Mouse (Mus musculus) hindbrain, embryonic 11.5 days (tissue): ENCODE data around the gene Cth. TPM values are rescaled to one million over a fixed set of nuclear protein-coding genes. Genes with fewer than 3 reads are reported as not detected.

Source experiments
- ATAC-seq: fragments of 200-750 bp; cut with Nextera tagmentation; 2 replicates; pipeline ENCODE4 v1.8.0; 2017; ENCODE audit warnings: mild to moderate bottlenecking, moderate TSS enrichment, moderate library complexity; ENCODE audit not compliant: low FRiP score
- DNase-seq: peaks from one replicate; pipeline ENCODE4 v3.0.0-alpha.2; 2015; ENCODE audit warnings: low spot score
- H3K27ac ChIP-seq: fragments of 300-500 bp; sonication (generic); 2 replicates; pipeline ENCODE4 v1.5.1; 2014; ENCODE audit warnings: mild to moderate bottlenecking, low read depth, low read length
- H3K27me3 ChIP-seq: fragments of 300-500 bp; sonication (generic); 2 replicates; pipeline ENCODE4 v1.6.1; 2014; ENCODE audit warnings: mild to moderate bottlenecking, low read length, moderate library complexity, mixed read lengths; ENCODE audit not compliant: control insufficient read depth, insufficient read depth
- H3K36me3 ChIP-seq: fragments of 300-500 bp; sonication (generic); 2 replicates; pipeline ENCODE4 v1.6.1; 2014; ENCODE audit warnings: mild to moderate bottlenecking, low read length, moderate library complexity, mixed read lengths; ENCODE audit not compliant: control insufficient read depth, insufficient read depth
- H3K4me1 ChIP-seq: fragments of 300-500 bp; sonication (generic); replicated peaks from 2 replicates; pipeline ENCODE4 v1.6.1; 2014; ENCODE audit warnings: low read length, mixed read lengths; ENCODE audit not compliant: control insufficient read depth, insufficient read depth
- H3K4me2 ChIP-seq: fragments of 300-500 bp; sonication (generic); replicated peaks from 2 replicates; pipeline ENCODE4 v1.6.1; 2014; ENCODE audit warnings: mild to moderate bottlenecking, low read depth, low read length
- H3K4me3 ChIP-seq: fragments of 300-500 bp; sonication (generic); 2 replicates; pipeline ENCODE4 v1.5.1; 2014; ENCODE audit warnings: low read depth, low read length
- H3K9ac ChIP-seq: fragments of 300-500 bp; sonication (generic); 2 replicates; pipeline ENCODE4 v1.6.1; 2014; ENCODE audit warnings: low read depth, low read length
- H3K9me3 ChIP-seq: fragments of 300-500 bp; sonication (generic); 2 replicates; pipeline ENCODE4 v1.6.1; 2016; ENCODE audit warnings: low read length; ENCODE audit not compliant: control insufficient read depth
- WGBS: fragments of 180-500 bp; shearing (Covaris S2); extraction: QIAGEN DNeasy Blood & Tissue Kit; methylation state at CpG from one replicate; pipeline ENCODE4 v1.1.7; 2014; 5-methylcytosine and 5-hydroxymethylcytosine counted together
- polyA plus RNA-seq: library from polyadenylated mRNA; unstranded; fragments of >200 nt; fragmentation: Nextera tagmentation; extraction: Ambion mirVana; gene quantifications from 2 replicates; pipeline ENCODE4 v1.2.1, GENCODE M21; 2014

The Cth gene
- 10.3 and 11.0 TPM in 2 replicates for polyA plus RNA-seq

DNA sequence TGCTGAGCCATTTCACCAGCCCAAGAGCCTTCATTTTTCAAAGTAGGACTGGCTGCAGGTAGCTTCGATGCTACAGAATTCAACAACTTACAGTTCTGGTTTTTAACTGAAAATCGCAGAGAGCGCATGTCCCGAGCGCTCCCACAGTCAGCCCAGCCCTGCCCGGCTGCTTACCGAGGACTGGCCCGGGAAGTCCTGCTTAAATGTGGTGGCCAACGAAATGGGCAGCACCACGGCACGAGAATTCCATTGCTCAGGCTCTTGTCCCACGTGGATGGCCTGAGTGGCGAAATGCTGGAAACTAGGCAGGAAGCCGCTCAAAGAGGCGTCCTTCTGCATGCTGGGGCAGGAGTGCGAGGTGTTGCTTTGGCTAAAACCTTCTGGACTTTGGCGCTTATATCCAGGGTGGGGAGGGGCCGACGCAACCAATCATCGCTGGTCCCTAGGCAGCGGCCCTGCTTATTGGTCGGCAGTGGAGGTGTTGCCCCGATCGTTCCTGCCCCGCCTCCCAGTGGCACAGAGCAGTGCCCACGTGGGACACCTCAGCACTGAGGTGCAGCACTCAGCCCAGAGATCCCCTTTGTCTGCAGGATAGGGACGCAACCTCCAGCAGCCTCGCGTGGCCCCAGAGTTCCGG is at the start of gene Cth:
Gene Cth (minus strand): TSS at position 386 of the 637 bp plus-strand sequence.
- H3K27ac ChIP-seq: no peak within 1 kb of the TSS
- H3K4me1 ChIP-seq: no peaks in the 10 kb centered on the region
- no peaks in the 10 kb centered on the region for H3K36me3 ChIP-seq
- ATAC-seq: peak; percentile 100
- peak within 1 kb of the TSS; percentile 78 for H3K4me2 ChIP-seq
- no peaks in the 10 kb centered on the region for H3K9me3 ChIP-seq
- H3K4me3 ChIP-seq: peak within 1 kb of the TSS; percentile 44
- no peaks in the 10 kb centered on the region for H3K27me3 ChIP-seq
- peak; percentile 86 for DNase-seq
- under 1% methylated on average over 30 of the region's 30 CpGs for WGBS
- H3K9ac ChIP-seq: peak within 1 kb of the TSS; percentile 45; the same call in 1 of the 2 replicates

DNA sequence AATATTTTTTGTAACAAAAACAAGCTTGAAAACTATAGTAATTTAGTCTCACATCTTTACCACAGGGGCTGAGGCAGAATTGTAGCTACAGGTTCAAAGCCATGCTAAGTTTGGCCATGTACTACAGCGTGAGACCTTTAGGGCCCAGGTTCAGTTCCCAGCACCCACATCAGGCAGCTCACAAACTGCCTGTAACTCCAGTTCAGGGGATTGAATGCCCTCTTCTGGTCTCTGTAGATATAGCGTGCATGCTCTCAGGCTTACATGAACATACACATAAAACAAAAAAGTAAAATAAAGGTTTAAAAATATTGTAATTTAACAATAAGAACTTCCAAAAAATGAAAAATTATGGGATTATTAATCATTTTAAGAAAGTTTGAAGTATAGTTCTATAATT is 48.4 kb upstream of the Cth start:
- no peak overlapping the region for H3K4me3 ChIP-seq
- no peak overlapping the region for H3K27ac ChIP-seq
- no peaks in the 10 kb centered on the region for H3K27me3 ChIP-seq
- no peaks in the 10 kb centered on the region for H3K36me3 ChIP-seq
- H3K4me1 ChIP-seq: no peaks in the 10 kb centered on the region
- DNase-seq (no peak), ATAC-seq (no peak)
- H3K4me2 ChIP-seq: no peak overlapping the region
- H3K9ac ChIP-seq: no peak overlapping the region
- WGBS: 95% methylated on average over 2 of the region's 2 CpGs
- H3K9me3 ChIP-seq: no peaks in the 10 kb centered on the region

DNA sequence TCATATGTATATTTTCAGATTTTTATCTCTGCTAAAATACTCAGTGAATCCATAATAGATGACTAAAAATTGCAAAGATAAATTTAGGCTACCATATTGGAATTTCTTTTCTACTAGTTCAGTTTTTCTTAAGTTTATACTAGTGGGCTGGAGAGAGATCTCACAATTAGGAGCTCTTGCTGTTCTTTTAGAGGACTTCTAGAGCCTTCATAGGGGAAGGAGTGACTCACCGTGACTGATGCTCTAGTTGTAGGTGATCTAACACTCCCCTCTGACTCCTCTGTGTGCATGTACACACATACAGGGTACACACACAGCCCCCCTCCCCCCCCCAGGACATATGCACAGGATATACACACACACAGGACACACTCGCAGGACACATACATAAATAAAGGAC is 46.3 kb upstream of the Cth start:
- H3K4me1 ChIP-seq: no peaks in the 10 kb centered on the region
- no peak overlapping the region for H3K4me2 ChIP-seq
- H3K36me3 ChIP-seq: no peaks in the 10 kb centered on the region
- no peaks in the 10 kb centered on the region for H3K9me3 ChIP-seq
- no peak for ATAC-seq
- WGBS: 97% methylated on average over 2 of the region's 2 CpGs
- H3K4me3 ChIP-seq: no peak overlapping the region
- H3K27ac ChIP-seq: no peak overlapping the region
- DNase-seq: no peak
- no peaks in the 10 kb centered on the region for H3K27me3 ChIP-seq
- no peak overlapping the region for H3K9ac ChIP-seq

DNA sequence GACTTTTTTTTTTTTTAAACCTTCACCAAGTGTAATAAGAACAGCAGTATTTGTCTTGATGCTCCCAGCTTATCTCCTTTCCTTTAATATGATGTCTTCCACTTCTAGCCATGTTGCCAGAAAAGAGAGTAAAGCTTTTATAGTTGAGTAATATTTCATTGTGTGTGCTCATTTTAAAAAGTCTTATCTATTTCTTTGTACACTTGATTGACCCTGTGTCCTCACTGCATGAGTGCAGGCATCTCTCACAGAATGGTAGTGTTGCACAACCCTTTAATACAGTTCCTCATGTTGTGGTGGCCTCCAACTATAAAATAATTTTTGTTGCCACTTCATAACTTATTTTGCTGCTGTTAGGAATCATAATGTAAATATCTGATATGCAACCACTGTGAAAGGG is 32.4 kb upstream of the Cth start:
- no peak for DNase-seq
- H3K4me1 ChIP-seq: no peaks in the 10 kb centered on the region
- no peak overlapping the region for H3K27ac ChIP-seq
- H3K36me3 ChIP-seq: no peaks in the 10 kb centered on the region
- no peaks in the 10 kb centered on the region for H3K27me3 ChIP-seq
- no peak overlapping the region for H3K4me3 ChIP-seq
- no peak for ATAC-seq
- H3K9ac ChIP-seq: no peak overlapping the region
- H3K4me2 ChIP-seq: no peak overlapping the region
- H3K9me3 ChIP-seq: no peaks in the 10 kb centered on the region

DNA sequence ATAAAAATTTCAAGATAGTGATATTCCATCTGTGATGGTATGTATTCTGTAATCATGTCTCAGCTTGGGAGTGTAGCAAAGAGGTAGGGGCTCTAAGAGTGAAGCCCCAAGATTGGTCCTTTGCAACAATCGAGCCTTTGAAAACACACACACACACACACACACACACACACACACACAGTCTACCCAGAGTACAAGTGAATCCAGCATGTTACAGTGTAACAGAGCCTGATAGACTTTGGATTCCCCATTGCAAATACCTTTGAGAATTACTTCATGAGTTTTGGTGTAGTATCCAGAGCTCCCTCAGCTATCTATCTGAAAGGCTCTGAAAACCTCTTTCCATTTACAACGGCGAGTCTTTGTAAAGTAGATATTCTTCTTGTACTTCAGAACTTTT is 31.3 kb upstream of the Cth start:
- H3K4me3 ChIP-seq: no peak overlapping the region
- WGBS: 91% methylated on average over 3 of the region's 3 CpGs
- no peak overlapping the region for H3K27ac ChIP-seq
- no peak overlapping the region for H3K4me2 ChIP-seq
- ATAC-seq (no peak), DNase-seq (no peak)
- no peaks in the 10 kb centered on the region for H3K27me3 ChIP-seq
- H3K9ac ChIP-seq: no peak overlapping the region
- H3K36me3 ChIP-seq: no peaks in the 10 kb centered on the region
- no peaks in the 10 kb centered on the region for H3K9me3 ChIP-seq
- H3K4me1 ChIP-seq: no peaks in the 10 kb centered on the region

DNA sequence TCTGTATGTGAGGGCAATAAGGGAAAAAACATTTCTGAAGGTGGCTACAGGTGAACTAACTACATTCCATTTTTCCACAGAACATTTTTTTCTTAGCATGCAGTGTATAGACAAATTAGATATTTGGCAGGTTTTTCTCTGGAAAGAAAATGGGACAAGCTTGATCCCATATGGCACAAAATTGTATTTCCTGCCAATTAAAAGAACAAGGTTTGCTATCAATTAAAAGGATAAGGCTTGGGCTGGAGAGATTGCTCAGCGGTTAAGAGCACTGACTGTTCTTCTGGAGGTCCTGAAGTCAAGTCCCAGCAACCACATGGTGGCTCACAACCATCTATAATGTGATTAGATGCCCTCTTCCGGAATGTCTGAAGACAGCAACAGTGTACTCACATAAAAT is 30.6 kb upstream of the Cth start:
- DNase-seq (no peak), ATAC-seq (no peak)
- Histone ChIP-seq H3K36me3 (no peaks in the 10 kb centered on the region), H3K4me1 (no peaks in the 10 kb centered on the region), H3K4me3 (no peak overlapping the region), H3K9me3 (no peaks in the 10 kb centered on the region), H3K27me3 (no peaks in the 10 kb centered on the region), H3K9ac (no peak overlapping the region), H3K4me2 (no peak overlapping the region), H3K27ac (no peak overlapping the region)
- whole genome bisulfite sequencing: 94% methylated on average over 2 of the region's 2 CpGs

DNA sequence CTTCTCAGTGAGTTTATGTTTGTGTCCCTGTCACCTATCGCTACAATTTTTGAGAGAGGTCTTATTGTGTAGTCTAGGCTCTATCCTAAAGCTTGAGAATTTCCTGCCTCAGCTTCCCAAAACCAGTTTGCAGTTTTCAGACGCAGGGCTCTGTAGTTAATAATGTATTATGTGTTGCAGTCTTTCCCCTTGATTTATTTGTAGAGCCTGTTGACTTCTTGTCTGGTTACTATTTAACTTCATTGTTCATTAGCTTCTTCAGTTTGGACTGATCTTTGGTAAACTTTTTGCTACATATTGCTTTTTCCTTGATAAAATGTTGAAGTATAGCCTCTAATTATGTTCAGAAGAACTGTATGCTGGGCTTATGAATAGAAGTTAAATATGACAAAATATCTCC is 27.8 kb upstream of the Cth start:
- no peaks in the 10 kb centered on the region for H3K27me3 ChIP-seq
- no peaks in the 10 kb centered on the region for H3K36me3 ChIP-seq
- no peak overlapping the region for H3K4me3 ChIP-seq
- no peaks in the 10 kb centered on the region for H3K4me1 ChIP-seq
- 88% methylated on average over 2 of the region's 2 CpGs for WGBS
- H3K9me3 ChIP-seq: no peaks in the 10 kb centered on the region
- H3K27ac ChIP-seq: no peak overlapping the region
- DNase-seq (no peak), ATAC-seq (no peak)
- no peak overlapping the region for H3K4me2 ChIP-seq
- H3K9ac ChIP-seq: no peak overlapping the region

DNA sequence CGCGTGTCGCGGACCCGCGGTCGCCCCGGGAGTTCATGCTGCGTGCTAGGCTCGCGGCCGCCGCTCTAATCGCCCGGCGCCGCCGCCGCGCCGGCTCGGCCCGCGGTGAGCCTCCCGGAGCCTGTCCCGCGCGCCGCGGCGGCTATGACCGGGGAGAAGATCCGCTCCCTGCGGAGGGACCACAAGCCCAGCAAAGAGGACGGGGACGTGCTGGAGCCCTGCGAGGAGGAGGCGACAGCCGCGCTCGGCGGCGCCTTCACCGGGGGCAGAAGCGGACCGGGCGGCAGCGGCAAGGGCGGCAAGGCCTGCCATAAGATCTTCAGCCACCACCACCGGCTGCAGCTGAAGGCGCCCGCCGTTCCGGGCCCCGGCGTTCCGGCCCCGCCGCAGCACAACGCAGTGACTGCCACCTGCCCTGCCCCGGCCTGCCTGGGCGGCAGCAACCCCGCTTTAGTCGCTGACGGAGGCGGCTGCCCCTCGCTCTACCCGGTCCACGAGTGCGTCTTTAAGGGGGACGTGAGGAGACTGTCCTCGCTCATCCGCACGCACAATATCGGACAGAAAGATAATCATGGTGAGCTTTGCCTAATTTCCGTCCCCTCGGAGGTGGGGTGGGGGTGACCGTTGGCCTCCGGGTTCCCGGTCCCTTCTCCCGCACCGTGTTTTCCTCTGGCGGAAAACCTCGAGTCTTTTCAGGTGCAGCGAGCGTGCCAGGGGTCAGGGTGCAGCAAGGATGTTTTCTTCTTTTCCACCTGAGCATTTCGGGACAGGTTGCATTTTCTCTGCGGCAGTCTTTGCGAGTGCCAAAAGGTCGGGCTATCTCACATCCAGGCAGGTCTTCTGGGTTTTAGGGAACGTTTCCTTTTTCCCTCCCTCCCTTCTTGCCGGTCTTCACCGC is 22.8 kb upstream of the Cth start:
- under 1% methylated on average over 88 of the region's 93 CpGs for WGBS
- no peaks in the 10 kb centered on the region for H3K36me3 ChIP-seq
- no peaks in the 10 kb centered on the region for H3K9me3 ChIP-seq
- no peaks in the 10 kb centered on the region for H3K4me1 ChIP-seq
- H3K4me2 ChIP-seq: peak overlapping the region; percentile 64
- peak overlapping the region; percentile 86 for H3K9ac ChIP-seq
- peak; percentile 80 for ATAC-seq
- H3K27me3 ChIP-seq: no peaks in the 10 kb centered on the region
- peak overlapping the region; percentile 98 for H3K4me3 ChIP-seq
- no peak for DNase-seq
- peak overlapping the region; percentile 95 for H3K27ac ChIP-seq
